Mouse (Mus musculus) forebrain, embryonic 14.5 days (tissue): ENCODE data around the gene Frmd4a. TPM values are rescaled to one million over a fixed set of nuclear protein-coding genes. Genes with fewer than 3 reads are reported as not detected.

Experiments used
- ATAC-seq: fragments of 200-750 bp; cut with Nextera tagmentation; 2 replicates; pipeline ENCODE4 v1.8.0; 2017; ENCODE audit warnings: mild to moderate bottlenecking, moderate library complexity
- DNase-seq: peaks from one replicate; pipeline ENCODE4 v3.0.0-alpha.2; 2015; ENCODE audit warnings: low spot score
- H3K27ac ChIP-seq: fragments of 300-500 bp; sonication (generic); 2 replicates; pipeline ENCODE4 v1.5.1; 2014; ENCODE audit warnings: low read depth, mild to moderate bottlenecking, control low read depth, low read length, moderate library complexity
- H3K27me3 ChIP-seq: fragments of 300-500 bp; sonication (generic); replicated peaks from 2 replicates; pipeline ENCODE4 v1.6.1; 2014; ENCODE audit warnings: low read length, control low read depth, mixed read lengths; ENCODE audit not compliant: control insufficient read depth, insufficient read depth
- H3K36me3 ChIP-seq: fragments of 300-500 bp; sonication (generic); 2 replicates; pipeline ENCODE4 v1.6.1; 2014; ENCODE audit warnings: low read length, control low read depth; ENCODE audit not compliant: control insufficient read depth, insufficient read depth
- H3K4me1 ChIP-seq: fragments of 300-500 bp; sonication (generic); 2 replicates; pipeline ENCODE4 v1.6.1; 2014; ENCODE audit warnings: antibody characterized with exemption, low read length, control low read depth; ENCODE audit not compliant: control insufficient read depth, insufficient read depth
- H3K4me2 ChIP-seq: fragments of 300-500 bp; sonication (generic); 2 replicates; pipeline ENCODE4 v1.6.1; 2014; ENCODE audit warnings: mild to moderate bottlenecking, control low read depth, low read length
- H3K4me3 ChIP-seq: fragments of 300-500 bp; sonication (generic); 2 replicates; pipeline ENCODE4 v1.5.1; 2014; ENCODE audit warnings: low read depth, low read length, control low read depth
- H3K9ac ChIP-seq: fragments of 300-500 bp; sonication (generic); 2 replicates; pipeline ENCODE4 v1.6.1; 2014; ENCODE audit warnings: mild to moderate bottlenecking, low read length, control low read depth, moderate library complexity
- H3K9me3 ChIP-seq: fragments of 300-500 bp; sonication (generic); replicated peaks from 2 replicates; pipeline ENCODE4 v1.6.1; 2016; ENCODE audit warnings: low read length, control low read depth, mixed read lengths; ENCODE audit not compliant: control insufficient read depth
- WGBS: fragments of 180-500 bp; shearing (Covaris S2); extraction: QIAGEN DNeasy Blood & Tissue Kit; methylation state at CpG from one replicate; pipeline ENCODE4 v1.1.7; 2014; 5-methylcytosine and 5-hydroxymethylcytosine counted together
- polyA plus RNA-seq: library from polyadenylated mRNA; unstranded; fragments of >200 nt; fragmentation: Nextera tagmentation; extraction: Ambion mirVana; gene quantifications from 2 replicates; pipeline ENCODE4 v1.2.1, GENCODE M21; 2014

Gene Frmd4a
- polyA plus RNA-seq, 1 experiment from 2014 or later: 36.9 TPM

DNA sequence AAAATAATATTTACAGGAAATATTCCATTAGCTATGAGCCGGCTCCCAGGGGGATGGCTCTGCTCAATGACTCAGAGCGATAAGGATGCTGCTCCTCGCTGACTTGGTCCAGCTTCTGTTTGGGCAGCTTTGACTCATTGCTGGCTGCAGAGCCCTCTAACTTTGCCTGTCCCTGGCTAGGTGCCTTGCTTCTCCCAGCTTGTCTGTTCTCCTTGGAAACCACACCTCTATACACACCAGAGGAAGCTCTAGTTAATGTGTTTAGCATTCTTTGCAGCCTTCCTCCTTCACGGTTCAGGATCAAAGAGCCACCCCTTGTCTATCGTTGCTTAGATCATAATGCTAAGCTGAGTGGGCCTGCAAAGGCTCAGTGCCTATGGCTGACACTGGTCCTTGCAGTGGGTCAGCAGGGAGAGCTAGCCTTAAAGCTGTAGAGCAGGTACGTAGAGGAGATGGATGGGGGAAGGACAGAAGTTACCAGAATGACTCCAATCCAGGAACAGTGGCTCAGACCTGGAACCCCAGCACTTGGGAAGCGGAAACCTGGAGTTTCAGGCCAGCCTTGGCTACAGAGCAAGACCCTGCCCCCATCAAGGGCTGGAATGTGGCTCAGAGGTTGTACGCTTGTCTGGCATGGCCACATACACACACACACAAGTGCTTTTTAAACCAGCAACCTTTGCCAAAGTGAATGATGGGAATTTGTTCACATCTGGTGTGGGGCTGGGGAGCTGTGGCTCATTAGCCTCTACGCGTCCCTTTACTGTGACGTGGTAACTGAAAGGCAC, 525.3 kb downstream of the Frmd4a start:
- peaks cover 17% of the 10 kb centered on the region for H3K36me3 ChIP-seq
- DNase-seq (no peak), ATAC-seq (peak; percentile 18; the same call in 1 of the 2 replicates)
- H3K9me3 ChIP-seq: no peaks in the 10 kb centered on the region
- H3K4me2 ChIP-seq: no peak overlapping the region
- H3K4me1 ChIP-seq: peaks cover 20% of the 10 kb centered on the region
- peak overlapping the region; percentile 66 for H3K27ac ChIP-seq
- 0 out of 2 replicates have a peak overlapping the region, but pooled peaks have one; percentile 3 for H3K9ac ChIP-seq
- 39% methylated on average over 11 of the region's 11 CpGs for WGBS
- no peaks in the 10 kb centered on the region for H3K27me3 ChIP-seq
- H3K4me3 ChIP-seq: no peak overlapping the region

DNA sequence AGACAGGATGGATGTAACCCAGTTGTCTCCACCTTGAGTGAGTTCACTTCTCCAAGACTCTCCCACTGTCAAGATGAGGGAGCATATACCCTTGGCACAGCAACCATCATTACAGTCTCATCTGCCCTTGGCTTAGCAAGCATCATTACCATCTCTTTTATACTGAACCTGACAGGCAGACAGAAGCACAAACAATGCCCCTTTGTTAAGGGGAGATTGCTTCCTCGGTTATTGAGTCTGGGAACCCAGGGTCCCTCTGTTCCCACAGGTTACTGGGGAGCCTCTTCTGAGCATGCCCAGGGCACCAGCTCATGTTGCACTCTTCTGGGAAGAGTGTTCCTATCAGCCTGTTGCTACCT, 525.9 kb downstream of the Frmd4a start:
- peaks cover 20% of the 10 kb centered on the region for H3K4me1 ChIP-seq
- WGBS: 4% methylated on average over 1 of the region's 1 CpGs
- peak; percentile 36 for DNase-seq

DNA sequence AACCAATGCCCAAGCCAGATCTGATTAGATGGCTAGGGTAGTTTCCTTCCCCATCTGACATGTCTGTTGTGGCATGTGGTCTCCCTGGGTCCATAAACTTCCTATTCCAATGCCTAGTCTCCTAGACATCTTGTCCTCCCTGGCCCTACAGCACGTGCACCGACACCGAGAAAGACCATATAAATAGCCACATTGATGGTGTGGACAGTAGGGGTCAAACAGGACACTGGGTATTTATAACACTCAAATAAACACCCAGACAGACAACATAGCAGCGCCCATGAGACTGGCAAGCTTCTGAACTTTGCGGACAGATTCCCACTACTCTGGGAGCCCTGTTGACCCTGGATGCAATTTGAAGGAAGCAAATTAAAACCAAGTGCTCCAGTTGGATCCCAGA, 526.8 kb downstream of the Frmd4a start:
- Histone ChIP-seq H3K4me1 (peaks cover 20% of the 10 kb centered on the region), H3K27ac (no peak overlapping the region; the same call in 1 of the 2 replicates), H3K27me3 (no peaks in the 10 kb centered on the region), H3K4me3 (no peak overlapping the region), H3K4me2 (no peak overlapping the region), H3K9me3 (no peaks in the 10 kb centered on the region), H3K36me3 (peaks cover 13% of the 10 kb centered on the region; the same call in 1 of the 2 replicates), H3K9ac (no peak overlapping the region)
- WGBS: 93% methylated on average over 5 of the region's 5 CpGs
- ATAC-seq (no peak), DNase-seq (no peak)

More for the DNA sequence above, 525.9 kb downstream of the Frmd4a start:
- no peak overlapping the region for H3K4me2 ChIP-seq
- no peak overlapping the region for H3K4me3 ChIP-seq
- no peaks in the 10 kb centered on the region for H3K27me3 ChIP-seq
- no peaks in the 10 kb centered on the region for H3K9me3 ChIP-seq
- H3K27ac ChIP-seq: peak overlapping the region; percentile 66; the same call in 1 of the 2 replicates
- peak; percentile 30 for ATAC-seq
- H3K9ac ChIP-seq: no peak overlapping the region
- H3K36me3 ChIP-seq: peaks cover 11% of the 10 kb centered on the region; the same call in 1 of the 2 replicates

DNA sequence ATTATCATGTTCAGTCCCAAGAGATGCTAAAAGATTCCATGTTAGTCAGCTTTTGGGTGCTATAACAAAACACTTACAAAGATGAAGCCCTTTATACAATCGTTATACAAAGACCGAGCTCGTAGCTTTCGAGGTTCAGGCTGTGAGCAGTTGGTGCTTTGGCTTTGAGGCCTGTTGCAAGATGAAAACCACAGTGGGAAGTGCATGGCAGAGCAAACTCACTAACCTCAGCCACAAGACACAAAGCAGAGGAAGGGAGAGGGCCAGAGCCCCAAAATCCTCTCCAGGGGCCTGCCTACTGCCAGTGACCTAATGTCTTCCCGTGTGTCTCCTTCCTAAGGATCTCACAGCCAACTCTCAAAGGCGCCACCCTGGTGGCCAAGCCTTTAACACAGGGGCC, 527.7 kb downstream of the Frmd4a start:
- WGBS: 83% methylated on average over 6 of the region's 6 CpGs
- Histone ChIP-seq H3K4me2 (no peak overlapping the region), H3K36me3 (peaks cover 11% of the 10 kb centered on the region; the same call in 1 of the 2 replicates), H3K27ac (peak overlapping the region; percentile 28; the same call in 1 of the 2 replicates), H3K9me3 (no peaks in the 10 kb centered on the region), H3K4me1 (peaks cover 20% of the 10 kb centered on the region), H3K4me3 (no peak overlapping the region), H3K27me3 (no peaks in the 10 kb centered on the region), H3K9ac (no peak overlapping the region)
- no peak for ATAC-seq
- no peak for DNase-seq

DNA sequence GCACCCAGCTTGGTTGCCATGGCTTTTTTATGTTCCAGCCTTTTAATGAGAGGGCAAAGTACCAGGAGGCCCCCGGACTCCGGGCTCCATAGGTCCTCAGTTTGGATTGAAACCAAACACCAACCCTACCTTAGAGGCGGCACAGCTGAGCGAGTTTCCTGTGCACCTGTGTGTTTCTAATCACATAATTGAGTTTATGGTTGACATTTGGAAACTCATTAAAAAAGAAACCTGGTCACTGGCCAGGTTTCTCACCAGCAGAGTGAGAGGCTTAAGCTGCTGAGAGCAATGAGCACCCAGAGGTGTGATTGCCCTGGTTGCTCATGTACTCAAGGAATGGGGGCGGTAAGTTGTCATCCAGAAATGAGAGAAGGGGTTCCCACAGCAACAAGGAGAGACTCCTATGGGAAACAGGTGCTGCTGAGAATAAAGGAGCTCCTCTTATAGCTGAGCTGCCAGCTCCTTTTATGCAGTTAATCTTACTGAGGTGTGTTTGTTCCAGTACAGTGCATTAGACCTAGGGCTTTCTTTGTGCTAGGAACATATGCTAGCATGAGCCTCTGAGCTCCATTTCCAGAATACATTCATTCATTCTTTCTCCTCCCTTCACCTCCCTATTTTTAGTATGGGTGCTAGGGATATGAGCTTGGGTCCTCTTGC, 529.6 kb downstream of the Frmd4a start:
- no peak overlapping the region for H3K4me2 ChIP-seq
- peaks cover 15% of the 10 kb centered on the region for H3K4me1 ChIP-seq
- DNase-seq: no peak
- no peaks in the 10 kb centered on the region for H3K27me3 ChIP-seq
- peaks cover 11% of the 10 kb centered on the region; the same call in 1 of the 2 replicates for H3K36me3 ChIP-seq
- no peak overlapping the region for H3K27ac ChIP-seq
- H3K9me3 ChIP-seq: no peaks in the 10 kb centered on the region
- no peak overlapping the region for H3K4me3 ChIP-seq
- WGBS: 75% methylated on average over 5 of the region's 5 CpGs
- H3K9ac ChIP-seq: no peak overlapping the region
- no peak for ATAC-seq

DNA sequence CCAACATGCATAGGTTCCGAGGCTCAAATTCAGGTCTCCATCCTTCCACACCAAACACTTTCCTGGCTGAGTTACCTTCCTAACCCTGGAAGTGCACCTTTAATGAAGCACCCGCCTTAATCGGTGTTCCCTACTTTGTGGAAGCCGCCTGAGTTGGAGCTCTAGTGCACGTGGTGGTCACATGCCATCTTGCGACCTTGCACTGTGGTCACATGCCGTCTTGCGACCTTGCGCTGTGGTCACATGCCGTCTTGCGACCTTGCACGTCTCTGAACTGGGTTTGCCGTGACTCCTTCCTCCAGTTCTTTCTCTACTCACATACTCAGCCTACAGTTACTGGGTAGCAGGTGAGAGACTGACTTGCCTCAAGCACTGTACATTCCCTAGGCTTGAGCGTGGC, 531.8 kb downstream of the Frmd4a start:
- ATAC-seq (no peak), DNase-seq (no peak)
- Histone ChIP-seq H3K4me1 (peaks cover 4% of the 10 kb centered on the region; the same call in 1 of the 2 replicates), H3K9ac (no peak overlapping the region), H3K4me3 (no peak overlapping the region), H3K36me3 (peaks cover 11% of the 10 kb centered on the region; the same call in 1 of the 2 replicates), H3K4me2 (no peak overlapping the region), H3K27me3 (no peaks in the 10 kb centered on the region), H3K9me3 (no peaks in the 10 kb centered on the region), H3K27ac (no peak overlapping the region)
- WGBS: 93% methylated on average over 14 of the region's 14 CpGs

DNA sequence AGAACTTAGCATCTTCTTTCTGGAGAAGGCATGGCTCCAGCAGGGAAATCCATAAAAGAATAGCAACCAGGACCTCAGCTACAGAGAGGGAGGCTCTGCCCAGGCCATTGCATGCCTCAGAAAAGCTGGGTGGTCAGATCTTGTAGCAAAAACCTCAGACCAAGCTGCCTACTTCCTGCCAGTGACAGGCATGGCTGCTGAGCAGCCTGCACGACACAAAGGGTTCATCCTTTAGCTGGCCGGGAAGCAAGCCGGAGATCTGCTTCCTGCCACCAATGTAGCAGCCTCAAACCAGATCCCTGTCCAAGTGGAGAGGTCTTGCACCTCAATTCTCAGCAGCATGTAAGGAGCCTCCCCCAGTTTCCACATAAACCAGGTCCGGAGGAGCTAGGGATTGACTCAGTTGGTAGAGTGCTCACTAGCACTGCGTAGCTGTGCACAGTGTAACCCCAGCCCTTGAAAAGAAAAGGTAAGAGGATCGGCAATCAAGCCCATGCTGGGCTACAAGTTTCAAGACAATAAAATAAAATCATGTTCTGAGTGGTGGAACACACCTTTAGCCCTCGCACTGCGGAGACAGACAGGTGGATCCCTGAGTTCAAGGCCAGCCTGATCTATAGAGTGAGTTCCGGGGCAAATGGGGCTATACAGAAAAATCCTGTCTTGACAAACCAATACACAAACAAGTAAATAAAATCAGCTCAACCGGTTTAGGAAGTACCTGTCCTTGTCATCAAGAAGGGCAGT, 532.7 kb downstream of the Frmd4a start:
- Histone ChIP-seq H3K9me3 (no peaks in the 10 kb centered on the region), H3K27ac (no peak overlapping the region), H3K4me3 (no peak overlapping the region), H3K4me2 (no peak overlapping the region), H3K9ac (no peak overlapping the region), H3K4me1 (peaks cover 9% of the 10 kb centered on the region), H3K27me3 (no peaks in the 10 kb centered on the region), H3K36me3 (peaks cover 11% of the 10 kb centered on the region; the same call in 1 of the 2 replicates)
- 93% methylated on average over 10 of the region's 10 CpGs for WGBS
- DNase-seq (no peak), ATAC-seq (no peak)

DNA sequence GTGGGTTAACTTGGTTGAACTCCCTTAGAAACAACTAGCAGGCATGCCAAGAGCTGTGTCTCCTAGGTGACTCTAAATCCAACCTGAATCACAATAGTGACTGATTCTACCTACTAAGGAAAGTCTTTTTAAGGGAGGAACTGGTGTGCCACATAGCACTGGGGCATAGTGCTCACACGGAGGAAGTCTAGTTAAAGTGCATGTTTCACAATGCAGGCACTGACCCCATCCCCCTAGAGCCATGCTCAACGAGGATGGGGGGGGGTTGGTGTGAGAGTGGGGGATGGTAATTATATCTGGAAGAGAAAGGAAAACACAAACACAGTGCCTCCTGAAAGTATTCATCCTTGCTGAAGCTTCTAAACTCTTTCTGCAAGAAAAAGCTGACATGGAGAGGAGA, 533.9 kb downstream of the Frmd4a start:
- peaks cover 20% of the 10 kb centered on the region for H3K4me1 ChIP-seq
- DNase-seq (no peak), ATAC-seq (no peak)
- no peak overlapping the region for H3K9ac ChIP-seq
- H3K4me2 ChIP-seq: no peak overlapping the region
- H3K27ac ChIP-seq: no peak overlapping the region
- H3K27me3 ChIP-seq: no peaks in the 10 kb centered on the region
- H3K36me3 ChIP-seq: peaks cover 8% of the 10 kb centered on the region; the same call in 1 of the 2 replicates
- WGBS: 34% methylated on average over 2 of the region's 2 CpGs
- H3K4me3 ChIP-seq: no peak overlapping the region
- H3K9me3 ChIP-seq: no peaks in the 10 kb centered on the region
